Mouse (Mus musculus) left cerebral cortex, postnatal 25 days (tissue): ENCODE measurements at regions not wholly inside any gene's neighbourhood (a gene's known extent, or its start where the extent isn't known, plus 50 kb on each side); places are given as distances from the start of the nearest gene placed in this dataset.
A peak's percentile ranks its signal among the peaks of the same experiment; 100 is the strongest.

Experiments
- DNase-seq, 2 experiments: peaks; one replicate each; pipeline ENCODE4 v3.0.0; 2022; ENCODE audit warnings: low spot score in 2 of 2, mixed read lengths in 1 of 2
- intact Hi-C: fragments of 180-260 bp; cut with DNase I; formaldehyde crosslinking; loops from one replicate; pipeline ENCODE4 v1.15.1; 2025

GRCm38 (mm10) chr15:59203850-59204625 is 314.9 kb downstream of the Gm49356 start:
- peak in 1 of 2 experiments; percentile 17 for DNase-seq
- intact Hi-C loops, result loop anchor here (2.0 kb wide), 1 partner anchor 229 kb away; no protein-coding TSS in a partner anchor

GRCm38 (mm10) chr15:59205091-59205490 is 316.0 kb downstream of the Gm49356 start:
- intact Hi-C loops, result loop anchor here (5.0 kb wide), 1 partner anchor 82 kb away; no protein-coding TSS in a partner anchor

GRCm38 (mm10) chr15:59205544-59205943 is 316.4 kb downstream of the Gm49356 start:
- intact Hi-C loops, result loop anchor here (5.0 kb wide), 1 partner anchor 82 kb away; no protein-coding TSS in a partner anchor

More at GRCm38 (mm10) chr15:59205091-59205490, 316.0 kb downstream of the Gm49356 start:
- DNase-seq, result no peak

GRCm38 (mm10) chr15:59206636-59207035 is 317.5 kb downstream of the Gm49356 start:
- intact Hi-C loops, result loop anchor here (5.0 kb wide), 1 partner anchor 81 kb away; no protein-coding TSS in a partner anchor
- no peak for DNase-seq

More at GRCm38 (mm10) chr15:59205544-59205943, 316.4 kb downstream of the Gm49356 start:
- no peak for DNase-seq

GRCm38 (mm10) chr15:59207976-59208375 is 318.9 kb downstream of the Gm49356 start:
- intact Hi-C loops, result loop anchor here (5.0 kb wide), 1 partner anchor 79 kb away; no protein-coding TSS in a partner anchor
- no peak for DNase-seq

GRCm38 (mm10) chr15:59212362-59212761 is 323.3 kb downstream of the Gm49356 start:
- intact Hi-C loops, result no loop called here

GRCm38 (mm10) chr15:59214096-59214495 is 325.0 kb downstream of the Gm49356 start:
- no peak for DNase-seq
- intact Hi-C loops, result no loop called here

More at GRCm38 (mm10) chr15:59212362-59212761, 323.3 kb downstream of the Gm49356 start:
- DNase-seq, result no peak

- no peak for DNase-seq
- intact Hi-C loops, result no loop called here
These were observed 326.1 kb downstream of the Gm49356 start for GRCm38 (mm10) chr15:59215239-59215638.

- no peak for DNase-seq
- intact Hi-C loops, result no loop called here
These were observed 328.4 kb downstream of the Gm49356 start for GRCm38 (mm10) chr15:59217481-59217880.

GRCm38 (mm10) chr15:59218916-59219315 is 329.8 kb downstream of the Gm49356 start:
- DNase-seq, result no peak
- intact Hi-C loops, result no loop called here

GRCm38 (mm10) chr15:59225637-59226036 is 336.5 kb downstream of the Gm49356 start:
- intact Hi-C loops, result no loop called here

GRCm38 (mm10) chr15:59227293-59227692 is 338.2 kb downstream of the Gm49356 start:
- intact Hi-C loops, result no loop called here
- no peak for DNase-seq

More at GRCm38 (mm10) chr15:59225637-59226036, 336.5 kb downstream of the Gm49356 start:
- DNase-seq, result no peak

- intact Hi-C loops, result no loop called here
These were observed 341.4 kb downstream of the Gm49356 start for GRCm38 (mm10) chr15:59230536-59230935.

GRCm38 (mm10) chr15:59231703-59232102 is 342.6 kb downstream of the Gm49356 start:
- intact Hi-C loops, result no loop called here
- no peak for DNase-seq

More at GRCm38 (mm10) chr15:59230536-59230935, 341.4 kb downstream of the Gm49356 start:
- DNase-seq, result no peak

- intact Hi-C loops, result no loop called here
- no peak for DNase-seq
These were observed 343.2 kb downstream of the Gm49356 start for GRCm38 (mm10) chr15:59232290-59232689.

GRCm38 (mm10) chr15:59237446-59238161 is 348.5 kb downstream of the Gm49356 start:
- DNase-seq, result no peak
- intact Hi-C loops, result no loop called here

- DNase-seq, result no peak
- intact Hi-C loops, result no loop called here
These were observed 352.7 kb downstream of the Gm49356 start for GRCm38 (mm10) chr15:59241752-59242151.

GRCm38 (mm10) chr15:59245927-59246649 is 357.0 kb downstream of the Gm49356 start:
- intact Hi-C loops, result no loop called here
- DNase-seq, result peak in 1 of 2 experiments; percentile 20

- no peak for DNase-seq
- intact Hi-C loops, result no loop called here
These were observed 359.6 kb downstream of the Gm49356 start for GRCm38 (mm10) chr15:59248477-59249260.
